Mouse (Mus musculus) cortical plate, adult 2 months (tissue): Measurements from ENCODE around the gene Chst4. TPM values are rescaled to one million over a fixed set of nuclear protein-coding genes. Genes with fewer than 3 reads are reported as not detected.

Experiments used
- H3K27ac ChIP-seq: fragments of 200-500 bp; 2 replicates; pipeline ENCODE4 v1.5.1; 2012; ENCODE audit warnings: low read length, control low read depth, inconsistent platforms; ENCODE audit not compliant: insufficient read depth
- H3K4me1 ChIP-seq: fragments of 200-500 bp; 2 replicates; pipeline ENCODE4 v1.6.1; 2011; ENCODE audit warnings: low read length; ENCODE audit not compliant: control insufficient read depth, insufficient read depth
- H3K4me3 ChIP-seq: fragments of 200-500 bp; 2 replicates; pipeline ENCODE4 v1.5.1; 2011; ENCODE audit warnings: mild to moderate bottlenecking, low read length, control low read depth; ENCODE audit not compliant: insufficient read depth
- CTCF ChIP-seq: fragments of 200-500 bp; IDR thresholded peaks from 2 replicates; pipeline ENCODE4 v1.5.1; 2011; ENCODE audit warnings: mild to moderate bottlenecking, control low read depth, low read length; ENCODE audit not compliant: insufficient read depth; ENCODE audit errors: extremely low read depth
- POLR2A ChIP-seq: fragments of 200-500 bp; IDR thresholded peaks from 2 replicates; pipeline ENCODE4 v1.6.1; 2011; ENCODE audit warnings: mild to moderate bottlenecking, low read length, control low read depth; ENCODE audit not compliant: insufficient read depth; ENCODE audit errors: extremely low read depth
- polyA plus RNA-seq: library from polyadenylated mRNA; depleted of rRNA; stranded (reverse); fragments of >200 nt; gene quantifications from 2 replicates; pipeline ENCODE4 v1.2.3, GENCODE M21; 2012; rRNA removed

Chst4 gene
- 0.08 and 0.15 TPM in 2 replicates for polyA plus RNA-seq

DNA sequence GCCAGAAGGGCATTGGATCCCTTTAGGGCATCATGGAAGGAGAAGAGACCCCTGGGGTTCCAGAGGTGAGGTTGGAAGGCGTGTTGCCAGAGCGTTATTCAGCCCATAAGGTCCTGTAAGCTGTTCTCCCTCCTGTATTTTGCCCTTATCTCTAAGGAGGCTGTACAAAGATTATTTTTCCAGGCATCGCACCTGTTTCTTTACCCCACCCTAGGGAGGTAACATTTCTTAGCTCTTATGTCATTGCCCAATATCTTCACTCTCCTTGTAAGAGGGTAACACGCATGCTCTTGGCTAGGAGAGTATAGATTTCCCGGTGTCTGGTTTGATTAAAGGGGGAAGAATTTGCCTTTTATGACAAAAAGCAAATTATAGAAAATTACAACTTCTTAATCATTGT is at the start of gene Chst4:
Gene Chst4 (minus strand): TSS at position 82 of the 400 bp plus-strand sequence.
- TF ChIP-seq POLR2A (no peak), CTCF (no peak)
- no peak within 1 kb of the TSS for H3K27ac ChIP-seq
- H3K4me1 ChIP-seq = no peaks in the 10 kb centered on the region
- no peak within 1 kb of the TSS for H3K4me3 ChIP-seq

DNA sequence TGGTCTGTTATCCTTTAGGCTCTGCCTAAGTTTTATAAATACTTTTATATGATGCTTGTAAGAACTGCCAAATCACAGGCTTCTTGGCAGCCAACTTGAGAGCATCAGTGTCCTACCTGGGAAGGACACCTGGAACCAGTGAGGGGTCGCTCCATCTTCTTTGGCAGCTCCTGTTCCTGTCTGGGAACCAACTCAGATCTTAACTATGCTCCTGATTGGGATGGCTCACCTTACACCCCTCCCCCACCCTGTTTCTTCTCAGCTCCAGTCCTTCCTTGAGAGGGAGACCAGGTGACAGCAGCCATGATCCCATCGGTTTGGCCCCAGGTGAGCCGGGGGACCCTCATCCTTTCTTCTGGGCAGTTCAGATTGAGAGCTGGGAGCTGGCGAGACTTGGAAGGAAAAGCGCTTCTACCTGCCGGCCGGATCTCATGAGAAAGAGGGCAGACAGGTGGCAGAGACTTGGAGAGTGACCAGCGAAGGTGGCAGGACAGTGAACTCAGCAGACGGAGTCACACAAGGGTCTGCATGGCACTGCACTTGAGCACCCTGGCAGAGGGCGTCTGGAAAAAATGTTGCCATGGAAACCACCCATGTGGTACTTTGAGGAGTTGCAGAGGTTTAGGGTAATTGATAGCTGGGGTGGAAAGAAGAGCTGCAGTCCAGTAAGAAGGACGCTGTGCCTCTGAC is 43.0 kb upstream of the Chst4 start:
- TF ChIP-seq POLR2A (no peak), CTCF (no peak)
- peaks cover 3% of the 10 kb centered on the region; the same call in 1 of the 2 replicates for H3K4me1 ChIP-seq
- H3K27ac ChIP-seq = no peak overlapping the region
- no peak overlapping the region for H3K4me3 ChIP-seq

DNA sequence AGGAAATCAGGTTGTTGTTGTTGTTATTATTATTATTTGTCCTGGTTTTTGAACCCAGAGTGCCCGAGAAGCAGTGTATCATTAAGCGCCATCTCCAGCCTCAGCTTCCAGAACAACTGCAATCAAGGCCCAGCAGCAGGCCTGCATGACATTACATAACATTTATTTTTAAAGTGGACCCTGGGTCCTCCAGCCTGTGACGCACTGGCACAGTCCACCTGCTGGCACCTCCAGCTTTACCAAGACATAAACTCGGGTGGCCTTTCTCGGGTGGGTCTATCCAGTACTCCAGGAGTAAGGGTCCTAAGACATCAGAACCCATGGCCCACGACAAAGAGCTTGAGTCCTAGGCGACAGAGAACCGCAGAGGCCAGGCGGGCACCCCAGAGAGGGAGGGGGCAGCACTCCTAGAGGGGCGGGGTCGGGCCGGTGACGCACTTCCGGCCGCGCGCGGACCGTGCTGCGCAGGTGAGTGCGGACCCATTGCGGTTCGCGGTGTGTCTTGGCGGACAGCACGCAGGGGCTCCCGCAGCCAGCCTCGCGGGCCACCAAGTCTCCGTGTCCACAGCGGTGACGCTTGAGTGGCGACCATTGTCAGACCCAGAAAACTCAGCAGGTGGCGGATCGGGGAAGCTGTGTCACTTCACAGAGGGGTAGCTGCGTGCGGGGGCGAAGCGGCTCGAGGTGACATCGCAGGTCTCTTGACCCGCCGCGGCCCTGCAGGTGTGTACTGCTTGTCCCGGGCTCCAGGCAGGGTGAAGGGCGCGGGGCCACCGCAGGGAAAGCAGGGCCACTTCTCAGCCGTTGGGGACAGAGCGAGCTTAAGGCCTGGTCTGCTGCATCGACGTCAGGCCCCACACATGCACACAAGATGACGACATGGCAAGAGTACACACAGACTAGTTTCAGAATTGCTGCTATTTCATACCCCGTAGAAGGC is 40.0 kb upstream of the Chst4 start, which contains the start of gene Zfp612:
Gene Zfp612 (plus strand): TSS at position 465 of the 940 bp plus-strand sequence.
- peaks cover 3% of the 10 kb centered on the region; the same call in 1 of the 2 replicates for H3K4me1 ChIP-seq
- peak within 1 kb of the TSS; percentile 76 for H3K4me3 ChIP-seq
- H3K27ac ChIP-seq = peak within 1 kb of the TSS; percentile 54; the same call in 1 of the 2 replicates
- TF ChIP-seq CTCF (no peak), POLR2A (peak; percentile 73)

- no peaks in the 10 kb centered on the region for H3K4me1 ChIP-seq
- TF ChIP-seq CTCF (no peak), POLR2A (no peak)
- no peak overlapping the region for H3K27ac ChIP-seq
- no peak overlapping the region for H3K4me3 ChIP-seq
Observed at GRCm38 (mm10) chr8:110074496-110074895, 35.0 kb upstream of the Chst4 start.

GRCm38 (mm10) chr8:110071600-110071999 is 32.1 kb upstream of the Chst4 start:
- no peak overlapping the region for H3K27ac ChIP-seq
- H3K4me3 ChIP-seq = no peak overlapping the region
- TF ChIP-seq CTCF (peak; percentile 98), POLR2A (no peak)
- no peaks in the 10 kb centered on the region for H3K4me1 ChIP-seq

DNA sequence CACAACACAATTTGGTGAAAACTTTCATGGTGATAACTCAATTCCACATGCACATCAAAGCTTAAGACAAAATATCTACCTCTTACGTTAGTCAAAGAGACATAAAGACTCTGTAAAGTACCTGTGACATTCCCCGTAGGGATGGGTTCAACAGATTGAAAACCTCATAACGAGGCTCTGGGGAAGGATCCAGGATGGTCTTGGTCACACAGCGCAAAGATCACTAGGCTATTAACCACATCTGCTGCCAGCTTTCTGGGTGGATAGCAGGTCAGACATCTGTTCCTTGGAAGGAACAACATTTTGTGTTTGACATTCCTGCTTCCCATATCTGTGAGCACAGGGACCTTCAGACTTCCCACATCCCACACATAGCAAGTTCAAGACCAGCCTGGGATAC is 30.2 kb upstream of the Chst4 start:
- no peak overlapping the region for H3K4me3 ChIP-seq

GRCm38 (mm10) chr8:110065676-110066075 is 26.1 kb upstream of the Chst4 start:
- no peak overlapping the region for H3K4me3 ChIP-seq
- TF ChIP-seq POLR2A (no peak), CTCF (no peak)
- no peaks in the 10 kb centered on the region for H3K4me1 ChIP-seq
- H3K27ac ChIP-seq = no peak overlapping the region

More for the DNA sequence above, 30.2 kb upstream of the Chst4 start:
- TF ChIP-seq POLR2A = no peak
- no peak for TF ChIP-seq CTCF
- Histone ChIP-seq H3K27ac (no peak overlapping the region), H3K4me1 (no peaks in the 10 kb centered on the region)

GRCm38 (mm10) chr8:110064606-110065365 is 25.2 kb upstream of the Chst4 start:
- no peak overlapping the region for H3K27ac ChIP-seq
- no peak overlapping the region for H3K4me3 ChIP-seq
- H3K4me1 ChIP-seq = no peaks in the 10 kb centered on the region
- TF ChIP-seq CTCF (no peak), POLR2A (no peak)

GRCm38 (mm10) chr8:110064161-110064560 is 24.6 kb upstream of the Chst4 start:
- TF ChIP-seq POLR2A = no peak
- no peak for TF ChIP-seq CTCF
- Histone ChIP-seq H3K4me3 (no peak overlapping the region), H3K4me1 (no peaks in the 10 kb centered on the region), H3K27ac (no peak overlapping the region)
